Mouse (Mus musculus) adrenal gland, postnatal 10 days (tissue): ENCODE results near the gene Tle2. TPM values are rescaled to one million over a fixed set of nuclear protein-coding genes. Genes with fewer than 3 reads are reported as not detected.

ENCODE experiments used
- DNase-seq: peaks from one replicate; pipeline ENCODE4 v3.0.0; 2021; ENCODE audit warnings: mixed read lengths
- total RNA-seq, 2 experiments: library from RNA; stranded (reverse); gene quantifications; 2 replicates each; pipeline ENCODE4 v1.2.3; 2021

Tle2 gene
- total RNA-seq, 2 experiments from 2014 or later = 10.9 to 18.1 TPM

GRCm38 (mm10) chr10:81553807-81554755, 20.3 kb upstream of the Tle2 start:
- DNase-seq = no peak

- no peak for DNase-seq
Measured at GRCm38 (mm10) chr10:81556282-81556681, 18.1 kb upstream of the Tle2 start.

- DNase-seq = no peak
Measured at GRCm38 (mm10) chr10:81557491-81557890, 16.9 kb upstream of the Tle2 start.

- DNase-seq = peak; percentile 96
Measured at GRCm38 (mm10) chr10:81559163-81559626, 15.2 kb upstream of the Tle2 start, which contains the start of gene Aes. Gene Aes, plus strand, starts transcription at chr10:81559488.

GRCm38 (mm10) chr10:81559627-81560539, 14.5 kb upstream of the Tle2 start:
- peak; percentile 88 for DNase-seq

- peak; percentile 66 for DNase-seq
Measured at GRCm38 (mm10) chr10:81560719-81561459, 13.5 kb upstream of the Tle2 start.

- DNase-seq = no peak
Measured at GRCm38 (mm10) chr10:81562411-81562810, 11.9 kb upstream of the Tle2 start.

- DNase-seq = peak; percentile 79
Measured at GRCm38 (mm10) chr10:81563481-81563880, 10.9 kb upstream of the Tle2 start.

- DNase-seq = peak; percentile 74
Measured at GRCm38 (mm10) chr10:81564216-81564615, 10.1 kb upstream of the Tle2 start.

- peak; percentile 66 for DNase-seq
Measured at GRCm38 (mm10) chr10:81564734-81565133, 9.6 kb upstream of the Tle2 start.

GRCm38 (mm10) chr10:81565257-81566228, 8.8 kb upstream of the Tle2 start:
- DNase-seq = no peak

- peak; percentile 83 for DNase-seq
Measured at GRCm38 (mm10) chr10:81568381-81569191, 5.8 kb upstream of the Tle2 start.

- DNase-seq = no peak
Measured at GRCm38 (mm10) chr10:81569507-81570237, 4.7 kb upstream of the Tle2 start.

GRCm38 (mm10) chr10:81570238-81570800, 4.0 kb upstream of the Tle2 start:
- DNase-seq = no peak

- peak; percentile 95 for DNase-seq
Measured at GRCm38 (mm10) chr10:81570831-81571500, 3.4 kb upstream of the Tle2 start.

- peak; percentile 99 for DNase-seq
Measured at GRCm38 (mm10) chr10:81571501-81571876, 2.9 kb upstream of the Tle2 start.

GRCm38 (mm10) chr10:81572133-81572671, 2.2 kb upstream of the Tle2 start:
- DNase-seq = peak; percentile 53

GRCm38 (mm10) chr10:81572975-81573374, 1.4 kb upstream of the Tle2 start:
- no peak for DNase-seq
